Mouse (Mus musculus) thymus, postnatal 14 days (tissue): ENCODE data around the gene Myo18b.

Experiments
- DNase-seq: peaks from one replicate; pipeline ENCODE4 v3.0.0; 2021

The Myo18b gene

DNA sequence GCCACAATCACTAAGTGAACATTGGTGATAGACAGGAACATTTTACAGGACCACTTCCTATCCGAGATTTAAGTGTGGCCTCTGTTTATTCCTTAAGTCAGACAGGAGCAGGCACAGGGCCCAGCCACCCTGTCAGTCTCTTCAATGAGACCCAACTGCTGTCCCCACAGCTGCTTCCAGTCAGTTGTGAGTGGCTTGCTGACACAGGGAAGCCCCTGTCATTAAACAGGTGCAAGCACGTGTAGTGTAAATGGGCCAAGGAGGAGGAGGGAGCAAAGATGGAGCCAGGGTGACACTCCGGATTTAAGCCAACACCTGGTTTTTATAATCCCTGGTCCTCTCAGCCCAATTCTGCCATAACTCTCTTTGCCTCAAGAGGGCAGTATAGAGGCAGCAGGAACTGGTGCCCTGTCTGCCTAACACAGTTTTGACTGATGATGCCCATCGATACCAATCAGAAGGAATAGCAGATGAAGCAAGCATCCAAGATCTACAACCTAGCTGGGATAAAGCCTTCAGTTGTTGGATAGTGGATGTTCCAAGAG is 19.2 kb downstream of the Myo18b start:
- peak; percentile 38 for DNase-seq

DNA sequence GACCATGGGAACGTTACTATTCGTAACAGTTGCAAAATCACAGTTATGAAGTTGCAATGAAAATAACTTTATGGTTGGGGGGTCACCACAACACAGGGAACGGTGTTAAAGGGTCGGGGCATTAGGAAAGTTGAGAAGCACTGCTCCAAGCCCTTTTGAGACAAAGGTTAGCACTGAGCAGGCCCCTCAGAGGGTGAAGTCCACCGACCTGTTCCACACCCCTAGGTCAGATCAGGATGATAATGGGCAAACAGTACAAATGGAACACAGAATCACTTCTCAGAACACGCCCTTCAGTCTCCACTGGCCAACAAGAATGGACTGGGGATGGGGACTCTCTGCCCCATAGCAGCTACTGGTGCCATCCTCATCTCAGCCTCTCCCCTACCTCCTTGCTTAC is 23.2 kb downstream of the Myo18b start:
- DNase-seq = no peak

DNA sequence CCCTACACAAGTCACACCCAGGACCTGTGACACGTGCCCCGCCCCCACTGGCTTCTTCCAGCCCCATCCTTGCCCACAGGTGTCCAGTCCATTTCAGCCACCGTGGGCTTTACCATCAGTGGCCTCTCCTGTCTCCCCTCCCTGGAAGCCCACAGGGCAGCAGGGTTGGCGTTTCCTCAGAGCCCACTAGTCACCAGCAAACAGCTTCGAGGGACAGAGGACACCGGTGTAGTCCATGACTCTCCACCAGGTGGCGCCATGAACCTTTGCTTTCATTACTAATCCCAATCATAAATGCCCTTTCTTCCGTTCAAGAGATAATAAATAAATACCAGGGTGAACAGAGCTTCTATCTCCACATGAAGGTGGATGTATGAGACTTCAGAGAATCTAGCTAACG is 25.4 kb downstream of the Myo18b start:
- peak; percentile 65 for DNase-seq

DNA sequence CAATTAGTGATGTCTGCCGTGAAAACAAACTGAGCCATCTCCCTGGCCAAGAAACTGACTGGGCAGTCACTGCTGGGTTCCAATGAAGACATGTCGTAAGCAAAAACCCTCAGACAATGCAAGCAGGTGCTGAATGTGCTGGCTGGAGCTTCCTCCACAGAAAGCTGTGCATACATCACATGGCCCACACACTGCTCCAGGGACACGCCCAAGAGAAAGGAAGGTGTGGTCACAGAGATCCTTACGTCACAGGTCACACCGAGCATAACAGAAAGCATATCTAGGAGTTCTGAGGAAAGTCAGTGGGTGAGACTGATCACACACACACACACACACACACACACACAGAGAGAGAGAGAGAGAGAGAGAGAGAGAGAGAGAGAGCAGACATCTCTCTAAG is 27.5 kb downstream of the Myo18b start:
- DNase-seq = no peak

DNA sequence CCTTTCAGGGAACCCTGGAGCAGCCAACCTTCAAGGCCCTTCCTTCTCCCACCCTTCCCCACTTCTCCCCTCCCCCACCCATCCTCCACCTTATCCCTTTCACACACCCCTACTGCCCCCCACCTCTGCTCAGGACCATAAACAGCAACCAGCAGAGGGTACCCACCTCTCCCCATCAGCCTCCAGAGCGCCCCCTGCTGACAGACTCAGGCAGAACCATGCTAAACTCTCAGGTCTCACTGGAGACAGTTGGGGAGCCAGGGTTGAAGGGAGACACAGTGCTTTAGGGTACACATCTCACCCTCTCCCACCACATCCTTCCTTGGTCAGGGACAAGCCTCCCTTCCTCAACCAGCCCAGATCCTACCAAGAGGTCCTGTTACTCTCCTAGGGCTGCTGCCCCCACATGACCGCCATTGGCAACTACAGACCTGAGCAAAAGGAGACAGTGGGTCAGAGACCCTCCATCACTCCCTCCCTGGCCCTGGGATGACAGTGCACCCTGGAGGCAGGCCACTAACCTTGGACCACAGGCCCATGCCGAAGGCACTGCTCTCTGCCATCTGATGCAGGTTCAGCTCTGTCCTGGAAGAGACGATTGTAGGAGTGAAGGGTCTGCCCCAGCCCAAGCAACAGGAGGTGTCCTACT is 31.3 kb downstream of the Myo18b start:
- peak; percentile 49 for DNase-seq

DNA sequence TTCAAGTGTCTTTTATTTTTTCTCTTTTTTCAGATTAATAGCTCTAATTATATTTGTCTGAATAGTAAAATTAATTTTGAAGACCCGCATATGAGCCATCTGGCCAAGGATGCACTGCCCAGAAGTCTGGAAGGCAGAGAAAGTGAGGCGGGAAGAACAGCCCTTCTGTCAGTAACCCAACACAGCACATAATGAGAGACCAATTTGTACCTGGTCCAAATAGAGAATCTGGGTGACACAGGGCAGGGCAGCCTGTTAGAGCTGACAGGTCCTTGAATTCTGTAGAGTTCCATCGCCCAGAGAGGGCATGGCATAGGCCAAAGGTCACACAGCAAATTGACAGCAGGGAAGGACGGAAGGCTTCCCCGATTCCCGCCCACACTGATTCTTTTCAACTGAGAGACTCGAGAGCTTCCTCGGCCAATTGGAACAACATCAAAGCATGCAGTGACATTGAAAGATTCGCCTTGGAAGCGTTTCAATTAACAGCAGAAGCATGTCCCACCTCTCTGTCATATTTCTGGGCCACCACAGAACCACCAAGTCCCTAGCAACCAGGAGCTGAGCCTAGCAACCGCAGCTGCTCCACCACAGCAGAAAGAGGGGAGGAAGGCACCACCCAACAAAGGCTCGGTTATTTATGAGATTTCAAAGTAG is 36.7 kb downstream of the Myo18b start:
- DNase-seq = no peak

DNA sequence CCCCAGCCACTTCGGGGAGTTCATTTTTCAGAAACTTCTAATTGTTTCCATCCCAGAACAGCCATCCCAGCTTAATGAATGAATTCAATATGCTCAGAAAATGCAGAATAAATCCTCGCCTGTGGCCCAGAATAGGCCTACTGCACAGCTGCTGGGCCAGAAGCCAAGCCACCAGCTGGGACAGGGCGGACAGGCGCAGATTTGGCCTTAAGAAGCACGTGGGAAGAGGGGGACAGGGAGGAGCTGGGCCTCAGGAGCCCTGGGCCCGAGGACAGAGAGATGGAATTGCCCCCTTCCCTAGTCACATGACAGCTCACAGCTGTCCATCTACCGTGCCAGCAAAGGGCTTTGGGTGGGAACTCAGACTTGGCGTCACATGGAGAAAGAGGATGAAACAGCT is 43.0 kb downstream of the Myo18b start:
- no peak for DNase-seq

DNA sequence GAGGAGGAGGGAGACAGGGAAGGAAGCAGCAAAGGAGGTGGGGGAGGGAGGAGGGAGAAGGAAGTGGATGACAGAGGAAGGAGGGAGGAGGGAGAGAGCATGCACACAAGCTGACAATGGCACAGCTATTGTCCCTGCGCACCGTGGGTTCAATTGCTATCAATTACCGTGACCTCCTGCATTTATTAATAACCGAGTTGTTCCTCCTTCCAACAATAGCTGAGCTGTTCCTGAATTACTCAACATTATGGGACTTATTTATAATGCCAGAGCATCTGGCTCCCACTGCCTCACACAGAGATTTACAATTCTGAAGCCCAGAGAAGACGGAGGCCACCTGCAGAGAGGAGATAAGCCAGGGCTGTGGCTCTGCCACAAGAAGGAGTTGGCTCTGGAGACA is 44.8 kb downstream of the Myo18b start:
- no peak for DNase-seq

DNA sequence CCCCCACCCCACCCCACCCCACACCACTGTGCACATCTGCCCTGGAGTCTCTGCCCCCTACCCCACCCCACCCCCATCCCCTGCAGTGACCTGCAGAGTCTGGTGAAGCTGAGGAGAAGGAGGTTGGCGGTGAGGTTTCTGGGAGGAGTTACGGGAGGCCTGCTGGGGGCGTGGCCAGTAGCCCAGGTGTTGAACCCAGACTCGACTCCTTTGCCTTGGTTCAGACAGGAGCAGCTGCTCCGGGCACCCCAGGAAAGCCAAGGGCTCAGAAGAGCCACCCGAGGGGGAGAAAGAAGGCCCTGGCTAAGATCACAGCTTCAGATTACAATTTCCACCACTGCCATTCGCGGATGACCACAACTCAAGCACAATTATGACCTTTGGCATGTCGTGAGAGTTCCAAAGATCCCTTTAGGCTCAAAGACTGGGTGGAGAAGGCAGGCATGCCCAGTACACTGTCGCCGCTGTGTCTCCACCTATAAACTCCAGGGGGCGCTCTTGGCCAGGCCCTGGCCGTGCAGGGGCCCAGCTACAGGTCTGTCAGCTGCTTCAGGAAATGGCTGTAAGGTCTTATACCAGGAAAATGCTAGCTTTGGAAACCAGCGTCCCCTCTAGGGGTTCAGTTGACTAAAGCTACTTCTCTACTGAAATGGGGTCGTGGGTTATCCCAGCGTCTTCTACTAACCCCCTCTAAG is 47.4 kb downstream of the Myo18b start:
- peak; percentile 48 for DNase-seq

DNA sequence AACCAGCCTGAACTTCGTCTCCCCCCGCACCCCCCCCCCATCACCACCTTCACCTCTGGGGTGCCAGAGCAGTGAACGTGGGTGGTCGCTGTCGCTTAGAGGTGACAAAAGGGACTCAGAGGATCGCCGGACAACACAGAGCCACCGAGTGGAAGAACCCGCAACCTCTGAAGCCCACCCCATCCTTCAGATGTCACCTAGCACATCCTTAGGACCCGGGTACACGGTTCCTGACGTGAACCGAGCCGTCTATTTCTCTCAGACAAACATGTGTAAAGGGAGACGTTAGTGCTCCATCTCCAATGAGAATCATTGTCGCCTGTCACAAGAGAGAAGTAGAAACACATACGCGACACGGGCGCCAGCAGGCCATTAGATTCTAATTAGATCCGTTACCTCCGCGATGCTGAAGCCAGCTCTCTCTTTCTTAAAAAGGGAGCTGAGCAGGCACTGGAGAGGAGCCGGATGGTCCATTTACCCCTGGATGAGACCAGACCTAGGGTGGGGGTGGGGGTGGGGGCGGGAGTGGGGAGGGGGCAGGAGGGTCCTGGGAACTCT is 48.1 kb downstream of the Myo18b start:
- no peak for DNase-seq

DNA sequence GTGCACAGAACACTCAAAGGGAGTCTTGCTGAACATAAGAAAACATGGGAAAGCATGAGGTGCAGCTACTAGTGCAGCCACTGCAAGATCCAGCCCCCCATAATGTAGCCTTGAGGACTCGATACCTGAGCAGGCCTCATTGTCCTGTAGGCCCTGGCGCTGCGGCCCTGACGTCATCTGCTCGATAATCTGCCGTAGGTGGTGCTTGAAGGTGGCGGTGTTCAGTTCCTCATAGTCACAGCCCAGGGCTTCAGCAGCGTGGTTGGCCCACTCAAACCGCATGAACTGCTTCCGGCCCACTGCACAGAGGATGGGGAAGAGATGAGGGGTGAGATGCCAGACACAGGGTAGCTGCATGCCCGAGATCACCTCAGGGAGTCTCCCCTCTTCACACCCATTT is 50.0 kb downstream of the Myo18b start:
- DNase-seq = no peak

DNA sequence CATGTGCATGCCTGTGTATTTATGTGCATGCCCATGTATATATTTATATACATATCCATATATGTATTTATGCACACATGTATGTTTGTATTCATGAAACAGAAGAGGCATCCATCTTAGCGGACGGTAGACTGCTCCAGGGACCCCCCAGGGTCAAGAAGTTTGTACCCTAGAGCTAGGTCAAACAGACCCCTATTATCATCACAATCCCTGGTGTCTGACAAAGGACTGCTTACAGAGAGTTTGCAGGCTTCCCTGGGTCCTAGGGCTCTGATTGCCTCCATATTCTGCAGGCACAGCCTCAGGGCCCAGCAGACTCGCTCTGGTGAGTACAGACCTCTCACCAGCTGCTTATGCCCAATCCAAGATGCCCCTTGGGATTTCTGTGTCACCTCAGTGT is 51.7 kb downstream of the Myo18b start:
- no peak for DNase-seq

DNA sequence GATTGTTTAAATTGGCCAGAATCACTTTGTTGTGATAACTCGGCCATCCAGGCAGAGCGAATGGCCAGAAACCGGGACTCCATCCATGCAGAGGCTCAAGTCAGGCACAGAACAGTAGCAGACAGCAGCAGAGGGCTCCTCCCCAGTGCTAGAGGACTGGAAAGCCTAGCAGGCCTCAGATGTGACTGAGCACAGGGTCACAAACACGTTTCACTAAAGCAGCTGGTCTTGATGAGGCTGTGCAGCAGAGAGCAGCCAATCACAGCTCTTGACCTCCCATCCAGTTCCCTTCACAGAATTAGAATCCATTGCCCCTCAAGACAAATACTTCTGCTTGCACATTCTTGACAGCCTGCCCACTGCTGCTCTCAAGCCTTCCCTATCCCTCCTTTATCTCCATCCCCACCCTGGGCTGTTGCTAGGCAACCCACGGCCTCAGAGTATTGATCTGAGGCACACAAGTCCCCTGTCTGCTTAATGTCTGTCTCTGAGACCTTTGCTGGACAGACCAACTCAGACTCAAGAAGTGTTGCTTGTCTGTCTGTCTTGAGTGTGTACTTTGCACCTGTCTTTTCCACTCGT is 52.4 kb downstream of the Myo18b start:
- DNase-seq = no peak

DNA sequence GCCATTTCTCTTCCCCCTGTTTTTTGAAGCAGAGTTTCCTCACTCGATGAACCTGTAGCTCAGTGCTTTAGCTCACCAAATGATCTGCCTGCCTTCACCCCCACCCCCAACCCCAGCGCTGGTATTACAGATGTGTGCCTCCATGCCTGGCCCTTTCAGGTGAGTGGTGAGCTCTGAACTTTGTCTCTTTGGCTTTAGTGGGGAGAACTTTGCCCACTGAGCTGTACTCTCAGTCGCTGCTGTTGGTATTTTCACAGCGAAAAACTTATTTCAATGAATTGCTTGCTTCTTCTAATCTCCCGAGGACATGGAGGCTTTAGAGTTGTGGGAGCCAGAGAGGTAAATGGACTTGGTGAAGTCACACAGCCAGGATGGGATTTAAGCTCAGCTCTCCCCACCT is 53.5 kb downstream of the Myo18b start:
- no peak for DNase-seq

DNA sequence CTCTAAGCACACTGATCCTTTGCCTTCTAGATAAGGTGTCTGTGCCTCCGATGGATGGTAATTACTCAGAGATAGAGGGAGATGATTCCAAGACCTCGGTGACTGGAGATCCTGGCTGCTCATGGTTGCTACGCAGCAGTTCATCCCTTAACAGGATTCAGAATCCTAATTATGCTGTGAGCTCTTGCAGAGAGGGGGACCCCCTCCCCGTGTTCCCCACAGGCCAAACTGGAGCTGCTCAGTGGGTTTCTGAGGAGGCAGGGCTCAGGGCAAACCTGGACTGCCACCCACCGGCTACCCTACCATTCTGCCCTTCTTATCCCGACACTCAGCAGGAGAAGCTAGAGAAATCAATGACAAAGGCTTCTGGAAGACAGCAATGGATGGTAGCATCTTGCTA is 54.3 kb downstream of the Myo18b start:
- no peak for DNase-seq

DNA sequence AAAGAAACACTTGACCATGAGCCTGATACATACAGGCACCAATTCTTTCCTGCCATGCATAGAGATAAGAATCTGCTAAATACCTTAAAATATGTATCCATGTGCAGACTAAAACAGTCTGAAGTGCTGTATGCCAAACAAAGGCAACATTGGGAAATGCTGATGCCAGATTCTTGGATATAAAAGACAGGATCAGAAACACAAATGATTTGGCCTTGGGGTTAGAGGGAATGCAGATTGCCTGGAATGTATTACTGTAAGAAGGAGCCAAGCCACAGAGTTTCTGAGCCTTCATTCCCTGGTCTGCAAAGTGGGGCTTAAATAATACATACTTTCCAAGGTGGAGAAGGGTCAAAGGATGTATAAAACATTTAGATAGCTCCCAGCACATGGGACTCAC is 61.3 kb downstream of the Myo18b start:
- DNase-seq = no peak

DNA sequence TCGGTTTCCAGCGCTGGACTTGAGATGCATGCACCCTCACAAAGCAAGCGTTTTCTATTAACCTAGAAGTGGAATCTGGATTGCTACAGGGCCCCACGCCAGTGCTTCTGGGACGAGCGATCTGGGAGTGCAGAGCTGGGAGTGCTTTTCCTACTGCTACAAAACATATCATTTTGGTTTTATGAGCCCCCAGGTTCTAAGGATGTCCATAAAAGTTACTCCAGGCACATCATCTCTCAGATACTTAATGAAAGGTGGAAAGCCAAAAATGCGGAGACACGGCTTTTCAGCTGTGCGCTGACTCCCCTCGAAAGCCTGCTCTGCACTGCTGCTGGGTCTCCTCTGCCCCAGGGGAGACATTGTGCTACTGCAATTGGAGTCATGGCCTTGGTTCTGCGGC is 62.3 kb downstream of the Myo18b start:
- no peak for DNase-seq

DNA sequence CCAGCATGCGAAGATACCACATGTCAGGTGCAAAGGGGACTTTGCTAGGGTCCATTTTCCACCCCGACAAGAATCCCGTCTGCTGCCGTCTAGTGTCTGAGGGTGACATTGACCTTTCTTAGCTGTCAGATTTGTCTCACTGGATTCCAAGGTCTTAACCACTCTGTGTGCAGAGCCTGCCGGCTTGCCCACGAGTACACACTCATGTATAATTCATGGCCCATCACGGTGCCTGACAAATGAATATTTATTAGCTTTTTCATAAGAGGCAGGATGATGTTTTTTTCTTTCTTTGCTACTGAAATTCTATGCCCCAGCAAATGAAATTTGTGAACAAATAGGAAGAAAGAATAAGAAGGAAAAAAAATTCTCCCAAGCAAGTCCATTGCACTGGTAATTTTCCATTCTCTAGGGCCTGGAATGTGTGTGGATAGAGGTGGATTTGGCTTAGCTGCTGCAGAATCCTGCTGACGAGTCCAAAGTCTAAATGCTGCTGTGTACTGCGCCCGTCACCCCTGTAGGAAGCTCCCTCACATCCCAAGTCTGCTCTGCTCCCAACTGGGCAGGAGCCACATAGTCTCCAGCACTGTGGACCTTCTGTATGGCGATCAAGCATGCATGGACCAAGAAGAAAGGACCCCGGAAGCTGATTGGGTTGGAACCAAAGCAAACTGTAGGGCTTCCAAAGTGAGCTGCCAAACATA is 70.9 kb downstream of the Myo18b start:
- no peak for DNase-seq

DNA sequence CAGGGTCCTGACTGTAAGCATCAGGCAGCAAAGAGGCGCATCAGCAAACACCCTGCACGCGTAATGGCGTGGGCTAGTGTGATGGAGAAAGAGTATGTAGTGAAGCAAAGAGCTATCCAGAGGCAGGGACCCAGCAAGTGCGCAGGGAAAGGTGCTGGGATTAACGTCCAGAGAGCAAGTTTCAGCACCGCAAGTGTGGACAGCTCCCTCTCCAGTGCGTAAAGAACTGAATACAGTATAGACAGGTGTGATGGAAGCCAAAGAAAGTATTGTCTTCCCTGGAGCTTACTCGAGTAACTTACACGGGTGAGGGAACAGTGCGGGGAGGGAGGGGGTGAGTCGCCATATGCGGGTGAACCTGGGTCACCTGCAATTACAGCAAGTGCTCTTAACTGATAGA is 71.8 kb downstream of the Myo18b start:
- no peak for DNase-seq

DNA sequence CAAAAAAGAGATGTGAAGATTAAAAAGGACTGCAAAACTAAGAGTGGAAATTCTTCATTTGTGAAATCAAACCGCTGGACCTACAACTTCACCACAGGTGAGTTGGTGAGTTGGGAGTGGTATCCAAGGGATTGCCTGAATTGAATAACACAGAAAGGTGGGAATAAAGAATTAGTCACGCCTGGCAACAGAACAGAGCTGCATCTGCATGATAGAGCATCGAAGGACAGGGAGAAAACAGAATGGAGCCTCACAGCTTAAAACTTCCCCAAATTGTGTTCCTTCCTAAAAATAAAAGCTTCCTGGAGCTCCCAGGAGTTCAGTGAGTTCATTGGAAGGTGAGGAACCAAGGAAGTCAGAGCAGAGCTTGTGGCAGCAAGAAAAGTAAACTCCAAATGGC is 73.7 kb downstream of the Myo18b start:
- DNase-seq = no peak

DNA sequence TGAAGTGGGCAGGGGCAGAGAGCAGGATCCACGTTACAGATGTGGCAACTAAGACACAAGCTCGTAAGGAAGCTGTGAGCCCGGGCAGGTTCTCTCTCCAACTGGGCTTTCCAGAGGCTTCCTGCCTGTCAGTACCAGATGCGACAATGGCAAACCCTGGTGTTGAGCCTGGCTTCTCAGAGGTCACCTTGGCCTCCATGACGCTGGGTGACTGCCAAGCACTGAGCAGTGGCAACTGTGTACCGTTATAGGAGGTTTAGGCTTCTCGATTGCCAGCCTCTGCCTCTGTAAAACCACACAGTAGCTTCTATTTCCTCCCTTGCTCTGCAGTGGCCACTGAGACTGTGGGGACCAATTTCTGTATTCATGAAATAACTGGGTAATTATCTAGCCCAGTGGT is 81.1 kb downstream of the Myo18b start:
- no peak for DNase-seq

DNA sequence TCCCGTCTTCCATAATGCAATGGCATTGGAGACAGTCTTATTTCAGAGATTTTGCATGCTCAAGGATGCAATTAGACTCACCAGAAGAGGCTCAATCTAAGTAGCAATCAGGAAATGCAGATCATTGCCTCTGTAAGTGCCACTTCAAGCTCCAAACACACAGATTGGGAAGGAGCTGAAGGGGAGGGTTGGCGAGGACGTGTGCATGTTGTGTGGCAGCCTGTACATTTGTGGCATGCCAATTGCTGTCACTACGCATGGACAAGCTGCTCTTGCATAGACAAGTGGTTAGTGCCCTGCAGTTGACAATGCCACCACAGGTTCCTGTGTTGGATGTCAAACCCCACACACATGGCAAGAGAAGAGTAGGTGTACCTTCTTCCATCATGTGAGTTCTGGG is 88.5 kb downstream of the Myo18b start:
- no peak for DNase-seq

DNA sequence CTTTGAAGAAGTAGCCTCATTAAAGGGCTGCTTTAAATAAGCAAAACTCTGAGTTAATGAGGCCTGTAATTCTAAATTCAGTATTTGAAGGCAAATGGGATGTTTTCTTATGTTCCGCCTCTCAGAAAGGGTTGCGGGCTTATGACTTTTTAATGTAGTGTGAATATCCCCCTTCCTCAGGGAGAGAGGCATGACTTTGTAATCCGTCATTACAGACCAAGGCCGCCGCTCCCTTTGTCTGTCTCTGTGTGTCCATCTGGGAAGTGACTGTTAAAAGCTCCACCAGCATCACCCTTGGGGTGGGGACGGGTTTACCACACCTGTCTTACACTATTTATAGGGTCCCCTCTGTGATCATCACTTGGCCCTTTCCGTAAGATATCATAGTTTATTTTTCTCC is 100.1 kb downstream of the Myo18b start:
- no peak for DNase-seq
